Mouse (Mus musculus): Measurements from ENCODE around the gene Klrg1. TPM values are rescaled to one million over a fixed set of nuclear protein-coding genes. Genes with fewer than 3 reads are reported as not detected.
A peak's percentile ranks its signal among the peaks of the same experiment; 100 is the strongest.

Gene Klrg1
- polyA plus RNA-seq (2014; fragmentation: Nextera tagmentation; extraction: Ambion mirVana): not detected in 2 replicates

DNA sequence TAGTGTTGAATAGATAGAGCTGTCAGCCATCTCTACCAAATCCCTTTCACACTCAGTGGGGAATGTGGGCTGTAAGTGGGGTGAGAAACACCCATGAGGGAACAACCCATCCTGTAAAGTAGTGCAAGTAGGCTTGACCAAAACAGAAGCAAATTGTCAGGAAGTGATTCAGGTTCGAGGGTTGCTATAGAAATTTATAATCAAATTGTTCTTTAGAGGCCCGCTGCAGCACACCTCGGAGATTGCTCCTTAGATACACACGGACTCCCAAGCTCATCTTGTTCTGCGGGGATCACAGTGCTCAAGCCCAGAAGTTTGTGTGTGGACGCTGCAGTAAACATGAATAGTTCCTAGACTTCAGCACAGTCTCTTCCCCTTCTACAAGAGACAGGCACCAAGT, at the start of gene Klrg1:
TSS of gene Klrg1 (minus strand) at position 101 of the 400 bp plus-strand sequence.
- H3K9me3 ChIP-seq (ENCODE audit: control insufficient read depth, low read length): no peaks in the 10 kb centered on the region
- no peaks in the 10 kb centered on the region for H3K27me3 ChIP-seq (ENCODE audit: control insufficient read depth, insufficient read depth, low read length)
- H3K9ac ChIP-seq (ENCODE audit: low read length): no peak within 1 kb of the TSS
- no peaks in the 10 kb centered on the region for H3K36me3 ChIP-seq (ENCODE audit: control insufficient read depth, insufficient read depth, low read length)
- no peaks in the 10 kb centered on the region for H3K4me1 ChIP-seq (replicated peaks; ENCODE audit: control insufficient read depth, insufficient read depth, low read length)
- H3K4me3 ChIP-seq (ENCODE audit: low read depth, low read length): no peak within 1 kb of the TSS
- H3K27ac ChIP-seq (ENCODE audit: low read depth, low read length): no peak within 1 kb of the TSS
- DNase-seq (ENCODE audit: low spot score) (peak; percentile 3), ATAC-seq (replicated peaks; ENCODE audit: low FRiP score) (no peak)
- 81% methylated on average over 6 of the region's 6 CpGs for WGBS
- H3K4me2 ChIP-seq (ENCODE audit: low read depth, low read length, severe bottlenecking): no peak within 1 kb of the TSS

DNA sequence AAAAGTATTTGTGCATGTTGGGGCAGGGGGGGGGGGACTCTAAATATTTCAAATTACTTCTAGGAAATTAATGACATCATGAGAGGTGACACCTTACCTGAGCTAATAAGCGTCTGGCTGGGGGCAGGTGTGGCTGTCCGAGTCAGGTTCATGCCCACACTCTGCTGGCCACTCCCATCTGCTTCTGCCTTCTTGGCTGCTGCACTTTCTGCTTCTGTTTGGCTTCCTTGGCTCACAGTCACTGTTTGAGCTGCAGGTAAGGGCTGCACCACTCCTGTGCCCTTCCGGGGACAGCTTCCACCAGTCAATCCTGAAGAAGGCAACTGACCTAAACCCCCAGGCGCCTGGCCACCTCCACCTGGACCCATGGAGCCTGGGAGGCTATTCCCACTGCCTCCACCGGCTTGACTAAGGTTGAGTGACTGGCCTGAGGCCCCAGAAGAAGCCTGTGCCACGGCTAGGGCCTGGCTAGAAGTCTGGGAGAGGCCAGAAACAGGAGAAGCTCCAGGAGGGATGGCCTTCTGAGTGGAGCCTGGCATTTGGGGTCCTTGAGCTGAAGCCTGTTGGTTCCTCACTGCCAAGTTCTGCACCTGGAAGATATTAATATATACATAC, 42.8 kb upstream of the Klrg1 start:
- Histone ChIP-seq H3K4me1 (replicated peaks; ENCODE audit: control insufficient read depth, insufficient read depth, low read length) (no peaks in the 10 kb centered on the region), H3K4me2 (ENCODE audit: low read depth, low read length, severe bottlenecking) (no peak overlapping the region), H3K9me3 (ENCODE audit: control insufficient read depth, low read length) (no peaks in the 10 kb centered on the region), H3K36me3 (ENCODE audit: control insufficient read depth, insufficient read depth, low read length) (peaks cover 8% of the 10 kb centered on the region), H3K9ac (ENCODE audit: low read length) (no peak overlapping the region), H3K27me3 (ENCODE audit: control insufficient read depth, insufficient read depth, low read length) (no peaks in the 10 kb centered on the region), H3K27ac (ENCODE audit: low read depth, low read length) (no peak overlapping the region), H3K4me3 (ENCODE audit: low read depth, low read length) (no peak overlapping the region)
- 93% methylated on average over 6 of the region's 6 CpGs for WGBS
- ATAC-seq (replicated peaks; ENCODE audit: low FRiP score): no peak
- DNase-seq (ENCODE audit: low spot score): no peak

DNA sequence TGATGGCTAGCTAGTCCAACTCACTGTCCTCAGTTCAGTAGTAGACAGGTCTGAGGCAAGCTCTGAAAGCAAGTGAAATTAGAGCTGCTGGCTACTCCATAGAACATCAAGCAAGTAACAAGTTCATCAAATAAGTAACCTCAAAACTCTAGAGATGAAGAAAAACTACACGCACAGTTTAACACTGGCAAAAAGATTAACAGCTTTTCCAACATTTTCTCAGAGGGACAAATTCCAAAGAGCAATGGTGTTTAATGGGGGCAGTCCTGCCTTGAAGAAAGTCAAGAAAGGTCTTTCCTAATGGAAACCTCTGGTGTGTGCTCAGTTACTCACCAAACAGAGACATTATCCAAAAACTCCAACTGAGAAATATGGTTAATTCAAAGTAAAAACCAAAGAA, 36.0 kb upstream of the Klrg1 start:
- DNase-seq (ENCODE audit: low spot score) (no peak), ATAC-seq (replicated peaks; ENCODE audit: low FRiP score) (no peak)
- Histone ChIP-seq H3K4me2 (ENCODE audit: low read depth, low read length, severe bottlenecking) (no peak overlapping the region), H3K27ac (ENCODE audit: low read depth, low read length) (no peak overlapping the region), H3K4me3 (ENCODE audit: low read depth, low read length) (no peak overlapping the region), H3K27me3 (ENCODE audit: control insufficient read depth, insufficient read depth, low read length) (no peaks in the 10 kb centered on the region), H3K9me3 (ENCODE audit: control insufficient read depth, low read length) (no peaks in the 10 kb centered on the region), H3K36me3 (ENCODE audit: control insufficient read depth, insufficient read depth, low read length) (peaks cover 17% of the 10 kb centered on the region), H3K4me1 (replicated peaks; ENCODE audit: control insufficient read depth, insufficient read depth, low read length) (no peaks in the 10 kb centered on the region), H3K9ac (ENCODE audit: low read length) (no peak overlapping the region)
- 91% methylated on average over 1 of the region's 1 CpGs for WGBS

DNA sequence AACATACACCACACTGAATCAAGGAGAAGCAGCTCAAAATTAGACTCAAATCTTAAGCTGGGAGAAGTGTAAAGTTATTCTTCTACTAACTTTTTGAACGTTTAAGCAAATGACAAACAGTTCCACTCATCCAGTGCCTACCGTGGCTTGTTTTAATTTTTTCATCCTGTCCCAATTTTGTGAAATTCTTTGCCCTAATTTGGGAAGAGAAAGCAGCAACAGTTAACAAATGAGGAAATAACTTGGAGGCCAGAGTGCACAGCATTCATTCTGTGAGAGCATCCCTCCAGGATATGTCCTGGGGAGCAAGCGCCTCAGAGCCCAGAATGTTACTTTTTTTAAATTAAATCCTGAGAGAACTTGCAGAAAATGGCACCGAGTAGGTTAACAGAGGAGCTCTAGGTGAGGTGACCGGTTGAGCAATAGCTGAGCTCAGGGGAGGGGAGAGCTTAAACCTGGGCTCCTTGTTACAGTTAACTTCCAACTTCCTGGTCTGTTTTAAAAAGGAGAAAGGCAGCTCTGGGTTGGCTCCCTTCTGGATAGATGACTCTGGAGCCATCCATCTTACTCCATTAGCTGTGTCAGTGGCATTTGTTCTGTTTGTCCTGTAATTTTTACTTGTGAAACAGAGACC, 27.6 kb upstream of the Klrg1 start:
- H3K4me3 ChIP-seq (ENCODE audit: low read depth, low read length): no peak overlapping the region
- peak overlapping the region; percentile 74 for H3K4me2 ChIP-seq (ENCODE audit: low read depth, low read length, severe bottlenecking)
- ATAC-seq (replicated peaks; ENCODE audit: low FRiP score): no peak
- no peaks in the 10 kb centered on the region for H3K27me3 ChIP-seq (ENCODE audit: control insufficient read depth, insufficient read depth, low read length)
- H3K9me3 ChIP-seq (ENCODE audit: control insufficient read depth, low read length): no peaks in the 10 kb centered on the region
- no peak overlapping the region for H3K27ac ChIP-seq (ENCODE audit: low read depth, low read length)
- peaks cover 11% of the 10 kb centered on the region for H3K4me1 ChIP-seq (replicated peaks; ENCODE audit: control insufficient read depth, insufficient read depth, low read length)
- no peaks in the 10 kb centered on the region for H3K36me3 ChIP-seq (ENCODE audit: control insufficient read depth, insufficient read depth, low read length)
- WGBS: 73% methylated on average over 5 of the region's 5 CpGs
- no peak for DNase-seq (ENCODE audit: low spot score)
- H3K9ac ChIP-seq (ENCODE audit: low read length): no peak overlapping the region

DNA sequence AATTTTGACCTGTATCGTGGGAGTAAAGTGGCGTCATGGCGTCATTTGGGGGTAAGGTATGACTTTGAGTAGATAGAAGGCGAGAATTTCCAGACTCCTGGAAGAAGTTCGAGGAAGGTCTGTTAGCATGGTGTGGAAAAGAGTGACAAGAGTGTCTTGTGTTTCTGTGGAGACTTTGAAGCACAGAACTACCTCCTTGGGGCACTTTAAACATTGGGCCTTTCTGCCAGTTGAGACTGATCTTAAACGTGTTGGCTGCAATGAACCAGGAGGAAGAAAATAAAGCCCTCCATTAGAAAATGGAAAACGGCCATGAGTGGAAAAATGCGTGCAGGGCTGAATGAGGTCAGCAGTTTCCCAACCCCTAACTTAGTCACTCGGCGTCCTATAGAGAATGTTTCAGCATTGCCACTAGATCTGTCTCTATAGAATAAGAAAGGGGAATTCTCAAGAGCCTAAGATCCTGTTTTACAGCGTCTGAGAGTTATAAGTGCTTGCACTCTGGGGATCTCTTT, 26.8 kb upstream of the Klrg1 start:
- Histone ChIP-seq H3K4me1 (replicated peaks; ENCODE audit: control insufficient read depth, insufficient read depth, low read length) (peaks cover 11% of the 10 kb centered on the region), H3K36me3 (ENCODE audit: control insufficient read depth, insufficient read depth, low read length) (no peaks in the 10 kb centered on the region), H3K27ac (ENCODE audit: low read depth, low read length) (no peak overlapping the region), H3K9me3 (ENCODE audit: control insufficient read depth, low read length) (no peaks in the 10 kb centered on the region), H3K4me3 (ENCODE audit: low read depth, low read length) (peak overlapping the region; percentile 77), H3K9ac (ENCODE audit: low read length) (peak overlapping the region; percentile 87), H3K4me2 (ENCODE audit: low read depth, low read length, severe bottlenecking) (peak overlapping the region; percentile 74), H3K27me3 (ENCODE audit: control insufficient read depth, insufficient read depth, low read length) (no peaks in the 10 kb centered on the region)
- ATAC-seq (replicated peaks; ENCODE audit: low FRiP score) (no peak), DNase-seq (ENCODE audit: low spot score) (no peak)
- 14% methylated on average over 11 of the region's 11 CpGs for WGBS

DNA sequence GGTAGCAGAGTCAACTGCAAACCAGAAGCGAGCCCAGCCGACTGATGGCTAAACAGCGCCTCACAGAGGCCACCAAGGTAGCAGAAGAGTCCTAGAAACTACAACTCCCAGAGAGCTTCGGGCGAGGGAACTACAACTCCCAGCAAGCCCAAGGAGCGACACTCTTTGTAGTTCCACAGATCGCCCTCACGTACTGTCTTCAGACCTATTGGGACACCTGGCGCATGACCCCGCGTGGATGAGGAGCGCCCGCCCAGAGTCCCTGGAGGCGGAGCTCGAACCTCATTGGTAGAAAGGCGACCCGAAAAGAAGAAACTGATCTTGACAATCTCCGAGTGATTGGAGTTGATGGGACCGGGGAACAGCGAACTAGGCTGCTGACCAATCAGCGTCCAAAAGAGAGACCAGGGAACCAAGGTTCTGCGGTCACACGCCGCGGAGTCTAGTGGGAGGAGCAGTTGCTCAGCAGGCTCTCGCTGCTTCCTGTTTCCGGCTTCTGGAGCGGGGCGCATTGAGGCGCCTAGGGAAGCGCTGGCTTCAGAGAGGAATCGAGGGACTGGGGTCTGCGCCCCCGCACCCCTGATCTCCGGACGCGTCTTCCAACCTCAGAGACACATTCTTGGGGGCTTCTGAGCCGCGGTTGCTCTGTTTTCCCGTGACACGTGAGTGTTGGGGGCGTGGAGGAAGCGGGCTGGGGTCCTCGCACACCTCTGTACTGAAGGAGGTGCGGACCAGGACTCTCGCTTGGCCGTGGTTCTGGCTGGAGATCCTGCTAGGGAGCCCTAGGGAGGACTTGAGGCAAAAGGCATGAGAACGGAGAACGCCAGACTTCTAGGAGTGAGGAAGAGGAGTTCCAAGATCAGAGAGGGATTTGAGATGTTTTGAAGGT, 26.1 kb upstream of the Klrg1 start, which contains the start of gene M6pr:
TSS of gene M6pr (plus strand) at position 216 of the 889 bp plus-strand sequence.
- DNase-seq (ENCODE audit: low spot score): peak; percentile 95
- Histone ChIP-seq H3K27me3 (ENCODE audit: control insufficient read depth, insufficient read depth, low read length) (no peaks in the 10 kb centered on the region), H3K4me1 (replicated peaks; ENCODE audit: control insufficient read depth, insufficient read depth, low read length) (peaks cover 11% of the 10 kb centered on the region), H3K36me3 (ENCODE audit: control insufficient read depth, insufficient read depth, low read length) (no peaks in the 10 kb centered on the region), H3K9ac (ENCODE audit: low read length) (peak within 1 kb of the TSS; percentile 87), H3K4me3 (ENCODE audit: low read depth, low read length) (peak within 1 kb of the TSS; percentile 77), H3K9me3 (ENCODE audit: control insufficient read depth, low read length) (no peaks in the 10 kb centered on the region), H3K4me2 (ENCODE audit: low read depth, low read length, severe bottlenecking) (peak within 1 kb of the TSS; percentile 74), H3K27ac (ENCODE audit: low read depth, low read length) (peak within 1 kb of the TSS; percentile 32; the same call in 1 of the 2 replicates)
- WGBS: under 1% methylated on average over 49 of the region's 49 CpGs
- peak; percentile 98 for ATAC-seq (replicated peaks; ENCODE audit: low FRiP score)

DNA sequence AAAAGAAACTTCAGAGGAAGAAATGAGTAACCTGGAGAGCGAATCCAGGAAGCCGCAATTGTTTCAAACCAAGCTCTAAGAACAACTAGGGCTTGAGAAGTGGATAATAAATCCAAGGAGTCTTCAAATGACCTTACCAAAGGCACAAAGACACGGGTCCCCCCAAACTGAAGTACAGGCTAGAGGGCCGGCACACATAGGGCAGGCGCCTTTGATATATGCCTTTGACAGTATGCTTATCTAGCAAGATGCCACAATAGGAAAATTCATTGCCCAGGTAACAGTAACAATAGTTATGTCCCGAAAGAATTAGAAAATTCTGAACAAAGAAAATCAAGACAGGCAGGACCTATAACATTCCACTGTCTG, 25.4 kb upstream of the Klrg1 start:
- peak overlapping the region; percentile 77; the same call in 1 of the 2 replicates for H3K4me3 ChIP-seq (ENCODE audit: low read depth, low read length)
- 71% methylated on average over 6 of the region's 6 CpGs for WGBS
- H3K9ac ChIP-seq (ENCODE audit: low read length): no peak overlapping the region
- H3K27ac ChIP-seq (ENCODE audit: low read depth, low read length): no peak overlapping the region
- H3K9me3 ChIP-seq (ENCODE audit: control insufficient read depth, low read length): no peaks in the 10 kb centered on the region
- H3K27me3 ChIP-seq (ENCODE audit: control insufficient read depth, insufficient read depth, low read length): no peaks in the 10 kb centered on the region
- DNase-seq (ENCODE audit: low spot score) (no peak), ATAC-seq (replicated peaks; ENCODE audit: low FRiP score) (peak; percentile 45)
- H3K4me2 ChIP-seq (ENCODE audit: low read depth, low read length, severe bottlenecking): no peak overlapping the region
- H3K36me3 ChIP-seq (ENCODE audit: control insufficient read depth, insufficient read depth, low read length): no peaks in the 10 kb centered on the region
- H3K4me1 ChIP-seq (replicated peaks; ENCODE audit: control insufficient read depth, insufficient read depth, low read length): peaks cover 11% of the 10 kb centered on the region

DNA sequence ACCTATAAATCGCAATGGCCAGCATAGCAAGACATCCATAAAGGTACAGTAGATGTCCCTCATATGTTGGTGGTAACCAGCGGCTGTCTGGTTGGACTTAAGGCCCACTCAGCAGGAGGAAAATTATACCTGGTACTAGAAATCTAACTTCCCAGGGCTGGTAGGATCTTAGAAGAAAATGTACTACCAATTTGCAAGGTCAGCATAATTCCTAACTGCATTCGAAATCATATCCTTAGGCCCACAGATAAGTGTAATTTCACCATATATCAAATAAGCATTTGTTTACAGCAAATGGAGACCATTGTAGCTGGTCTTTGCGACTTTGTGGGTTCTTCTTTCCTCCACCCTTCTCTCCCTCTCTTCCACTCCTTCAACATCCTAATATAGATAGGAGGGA, 24.0 kb upstream of the Klrg1 start:
- DNase-seq (ENCODE audit: low spot score) (no peak), ATAC-seq (replicated peaks; ENCODE audit: low FRiP score) (no peak)
- no peak overlapping the region for H3K4me2 ChIP-seq (ENCODE audit: low read depth, low read length, severe bottlenecking)
- peaks cover 11% of the 10 kb centered on the region for H3K4me1 ChIP-seq (replicated peaks; ENCODE audit: control insufficient read depth, insufficient read depth, low read length)
- WGBS: 86% methylated on average over 4 of the region's 4 CpGs
- no peak overlapping the region for H3K27ac ChIP-seq (ENCODE audit: low read depth, low read length)
- H3K4me3 ChIP-seq (ENCODE audit: low read depth, low read length): no peak overlapping the region
- no peaks in the 10 kb centered on the region for H3K27me3 ChIP-seq (ENCODE audit: control insufficient read depth, insufficient read depth, low read length)
- H3K36me3 ChIP-seq (ENCODE audit: control insufficient read depth, insufficient read depth, low read length): no peaks in the 10 kb centered on the region
- H3K9me3 ChIP-seq (ENCODE audit: control insufficient read depth, low read length): no peaks in the 10 kb centered on the region
- H3K9ac ChIP-seq (ENCODE audit: low read length): no peak overlapping the region

Data from forebrain, embryonic 11.5 days (tissue).